Mouse (Mus musculus) kidney, embryonic 16.5 days (tissue): ENCODE results near the gene Wbp2nl. TPM values are rescaled to one million over a fixed set of nuclear protein-coding genes. Genes with fewer than 3 reads are reported as not detected.

Source experiments
- ATAC-seq: fragments of 200-750 bp; cut with Nextera tagmentation; 2 replicates; pipeline ENCODE4 v1.8.0; 2017; ENCODE audit warnings: moderate TSS enrichment; ENCODE audit not compliant: low FRiP score, low TSS enrichment
- H3K27ac ChIP-seq: fragments of 300-500 bp; sonication (generic); 2 replicates; pipeline ENCODE4 v1.5.1; 2014; ENCODE audit warnings: low read length
- H3K27me3 ChIP-seq: fragments of 300-500 bp; sonication (generic); 2 replicates; pipeline ENCODE4 v1.6.1; 2014; ENCODE audit warnings: low read length, control low read depth, mixed read lengths; ENCODE audit not compliant: insufficient read depth
- H3K36me3 ChIP-seq: fragments of 300-500 bp; sonication (generic); 2 replicates; pipeline ENCODE4 v1.6.1; 2014; ENCODE audit warnings: low read length, control low read depth, mixed read lengths; ENCODE audit not compliant: insufficient read depth
- H3K4me1 ChIP-seq: fragments of 300-500 bp; sonication (generic); 2 replicates; pipeline ENCODE4 v1.6.1; 2014; ENCODE audit warnings: low read length, control low read depth, mixed read lengths; ENCODE audit not compliant: insufficient read depth
- H3K4me2 ChIP-seq: fragments of 300-500 bp; sonication (generic); replicated peaks from 2 replicates; pipeline ENCODE4 v1.6.1; 2014; ENCODE audit warnings: low read depth, low read length
- H3K4me3 ChIP-seq: fragments of 300-500 bp; sonication (generic); 2 replicates; pipeline ENCODE4 v1.5.1; 2014; ENCODE audit warnings: mild to moderate bottlenecking, low read length
- H3K9ac ChIP-seq: fragments of 300-500 bp; sonication (generic); replicated peaks from 2 replicates; pipeline ENCODE4 v1.6.1; 2014; ENCODE audit warnings: low read length
- H3K9me3 ChIP-seq: fragments of 300-500 bp; sonication (generic); 2 replicates; pipeline ENCODE4 v1.6.1; 2016; ENCODE audit warnings: low read length, control low read depth
- WGBS: fragments of 180-500 bp; shearing (Covaris S2); extraction: QIAGEN DNeasy Blood & Tissue Kit; methylation state at CpG from one replicate; pipeline ENCODE4 v1.1.7; 2014; 5-methylcytosine and 5-hydroxymethylcytosine counted together
- polyA plus RNA-seq: library from polyadenylated mRNA; unstranded; fragments of >200 nt; fragmentation: Nextera tagmentation; extraction: Ambion mirVana; gene quantifications from 2 replicates; pipeline ENCODE4 v1.2.1, GENCODE M21; 2015

The Wbp2nl gene
- polyA plus RNA-seq, 1 experiment from 2014 or later, result 0.61 TPM

GRCm38 (mm10) chr15:82307107-82307506 lies 8.4 kb downstream of the Wbp2nl start:
- no peak for ATAC-seq
- no peaks in the 10 kb centered on the region for H3K36me3 ChIP-seq
- no peaks in the 10 kb centered on the region for H3K4me1 ChIP-seq
- WGBS, result 76% methylated on average over 3 of the region's 3 CpGs
- H3K4me3 ChIP-seq, result no peak overlapping the region
- no peak overlapping the region for H3K4me2 ChIP-seq
- no peaks in the 10 kb centered on the region for H3K27me3 ChIP-seq
- no peak overlapping the region for H3K9ac ChIP-seq
- no peak overlapping the region for H3K27ac ChIP-seq
- H3K9me3 ChIP-seq, result no peaks in the 10 kb centered on the region

- no peaks in the 10 kb centered on the region for H3K36me3 ChIP-seq
- no peak for ATAC-seq
- no peak overlapping the region for H3K27ac ChIP-seq
- H3K4me3 ChIP-seq, result no peak overlapping the region
- no peak overlapping the region for H3K9ac ChIP-seq
- 71% methylated on average over 3 of the region's 3 CpGs for WGBS
- H3K27me3 ChIP-seq, result no peaks in the 10 kb centered on the region
- H3K4me2 ChIP-seq, result no peak overlapping the region
- H3K9me3 ChIP-seq, result no peaks in the 10 kb centered on the region
- no peaks in the 10 kb centered on the region for H3K4me1 ChIP-seq
Measured at GRCm38 (mm10) chr15:82308416-82308815, 9.7 kb downstream of the Wbp2nl start.

GRCm38 (mm10) chr15:82317839-82318238 lies 19.1 kb downstream of the Wbp2nl start:
- WGBS, result 81% methylated on average over 6 of the region's 6 CpGs
- H3K4me1 ChIP-seq, result peaks cover 10% of the 10 kb centered on the region; the same call in 1 of the 2 replicates
- H3K36me3 ChIP-seq, result no peaks in the 10 kb centered on the region
- H3K27ac ChIP-seq, result no peak overlapping the region
- H3K27me3 ChIP-seq, result no peaks in the 10 kb centered on the region
- H3K9me3 ChIP-seq, result no peaks in the 10 kb centered on the region
- H3K4me3 ChIP-seq, result no peak overlapping the region
- no peak overlapping the region for H3K9ac ChIP-seq
- no peak overlapping the region for H3K4me2 ChIP-seq
- ATAC-seq, result no peak

GRCm38 (mm10) chr15:82319613-82320012 lies 20.9 kb downstream of the Wbp2nl start:
- Histone ChIP-seq H3K9me3 (no peaks in the 10 kb centered on the region), H3K4me2 (no peak overlapping the region), H3K27me3 (no peaks in the 10 kb centered on the region), H3K4me1 (peaks cover 8% of the 10 kb centered on the region; the same call in 1 of the 2 replicates), H3K36me3 (no peaks in the 10 kb centered on the region), H3K4me3 (no peak overlapping the region), H3K9ac (no peak overlapping the region), H3K27ac (no peak overlapping the region)
- no peak for ATAC-seq
- 42% methylated on average over 1 of the region's 1 CpGs for WGBS

- Histone ChIP-seq H3K4me1 (no peaks in the 10 kb centered on the region), H3K27ac (no peak overlapping the region), H3K9me3 (no peaks in the 10 kb centered on the region), H3K27me3 (no peaks in the 10 kb centered on the region), H3K9ac (no peak overlapping the region), H3K4me2 (no peak overlapping the region), H3K4me3 (no peak overlapping the region), H3K36me3 (no peaks in the 10 kb centered on the region)
- no peak for ATAC-seq
- WGBS, result 75% methylated on average over 8 of the region's 8 CpGs
Measured at GRCm38 (mm10) chr15:82322195-82322594, 23.4 kb downstream of the Wbp2nl start.

- ATAC-seq, result no peak
- Histone ChIP-seq H3K9me3 (no peaks in the 10 kb centered on the region), H3K4me1 (no peaks in the 10 kb centered on the region), H3K27ac (no peak overlapping the region), H3K4me2 (no peak overlapping the region), H3K27me3 (no peaks in the 10 kb centered on the region), H3K4me3 (no peak overlapping the region), H3K36me3 (peaks cover 13% of the 10 kb centered on the region), H3K9ac (no peak overlapping the region)
- 66% methylated on average over 2 of the region's 2 CpGs for WGBS
Measured at GRCm38 (mm10) chr15:82325382-82325781, 26.6 kb downstream of the Wbp2nl start.

GRCm38 (mm10) chr15:82335194-82335593 lies 36.4 kb downstream of the Wbp2nl start:
- Histone ChIP-seq H3K36me3 (peaks cover 44% of the 10 kb centered on the region), H3K4me2 (no peak overlapping the region), H3K27me3 (no peaks in the 10 kb centered on the region), H3K9me3 (no peaks in the 10 kb centered on the region), H3K27ac (no peak overlapping the region), H3K9ac (no peak overlapping the region), H3K4me1 (peaks cover 15% of the 10 kb centered on the region), H3K4me3 (no peak overlapping the region)
- ATAC-seq, result no peak
- 99% methylated on average over 4 of the region's 4 CpGs for WGBS

GRCm38 (mm10) chr15:82336629-82337028 lies 37.9 kb downstream of the Wbp2nl start:
- Histone ChIP-seq H3K9ac (no peak overlapping the region; the same call in 1 of the 2 replicates), H3K27ac (no peak overlapping the region), H3K36me3 (peaks cover 32% of the 10 kb centered on the region), H3K9me3 (no peaks in the 10 kb centered on the region), H3K4me1 (peaks cover 28% of the 10 kb centered on the region), H3K4me3 (no peak overlapping the region), H3K27me3 (no peaks in the 10 kb centered on the region), H3K4me2 (no peak overlapping the region)
- no peak for ATAC-seq
- WGBS, result 89% methylated on average over 12 of the region's 12 CpGs

GRCm38 (mm10) chr15:82337875-82338274 lies 39.1 kb downstream of the Wbp2nl start:
- 19% methylated on average over 4 of the region's 4 CpGs for WGBS
- Histone ChIP-seq H3K27ac (peak overlapping the region; percentile 47; the same call in 1 of the 2 replicates), H3K4me3 (peak overlapping the region; percentile 61), H3K27me3 (no peaks in the 10 kb centered on the region), H3K36me3 (peaks cover 26% of the 10 kb centered on the region), H3K9ac (peak overlapping the region; percentile 80), H3K9me3 (no peaks in the 10 kb centered on the region), H3K4me1 (peaks cover 33% of the 10 kb centered on the region), H3K4me2 (peak overlapping the region; percentile 73)
- ATAC-seq, result no peak

GRCm38 (mm10) chr15:82338593-82339112 lies 39.9 kb downstream of the Wbp2nl start, which contains the start of the genes Naga, Pheta2 and Smdt1:
Gene Naga (minus strand): TSS chr15:82338925.
Gene Pheta2 (plus strand): TSS chr15:82338942.
Gene Smdt1 (plus strand): TSS chr15:82338959.
- Histone ChIP-seq H3K4me3 (peak within 1 kb of the TSS; percentile 61), H3K4me1 (peaks cover 33% of the 10 kb centered on the region), H3K4me2 (peak within 1 kb of the TSS; percentile 73), H3K27ac (peak within 1 kb of the TSS; percentile 47; the same call in 1 of the 2 replicates), H3K9ac (peak within 1 kb of the TSS; percentile 80), H3K36me3 (peaks cover 26% of the 10 kb centered on the region), H3K27me3 (no peaks in the 10 kb centered on the region), H3K9me3 (no peaks in the 10 kb centered on the region)
- peak; percentile 85 for ATAC-seq
- WGBS, result under 1% methylated on average over 41 of the region's 41 CpGs
